Mouse (Mus musculus) kidney, adult 2 months (tissue): Measurements from ENCODE around the gene Tmem108. TPM values are rescaled to one million over a fixed set of nuclear protein-coding genes. Genes with fewer than 3 reads are reported as not detected.
A peak's percentile ranks its signal among the peaks of the same experiment; 100 is the strongest.

Experiments used
- DNase-seq: peaks from one replicate; pipeline ENCODE4 v3.0.0; 2021
- H3K27ac ChIP-seq: fragments of 200-500 bp; 2 replicates; pipeline ENCODE4 v1.5.1; 2012; ENCODE audit warnings: low read depth, low read length, control low read depth, inconsistent platforms; ENCODE audit not compliant: insufficient read depth
- H3K27me3 ChIP-seq: fragments of 200-500 bp; replicated peaks from 2 replicates; pipeline ENCODE4 v1.6.1; 2012; ENCODE audit warnings: mild to moderate bottlenecking, moderate library complexity, low read length, inconsistent platforms; ENCODE audit not compliant: control insufficient read depth, insufficient read depth
- H3K36me3 ChIP-seq: fragments of 200-500 bp; 2 replicates; pipeline ENCODE4 v1.6.1; 2012; ENCODE audit warnings: mild to moderate bottlenecking, moderate library complexity, low read length, inconsistent platforms; ENCODE audit not compliant: control insufficient read depth, insufficient read depth
- H3K4me1 ChIP-seq: fragments of 200-500 bp; 2 replicates; pipeline ENCODE4 v1.6.1; 2011; ENCODE audit warnings: low read length; ENCODE audit not compliant: control insufficient read depth, insufficient read depth
- H3K4me3 ChIP-seq: fragments of 200-500 bp; 2 replicates; pipeline ENCODE4 v1.5.1; 2011; ENCODE audit warnings: mild to moderate bottlenecking, low read depth, low read length, control low read depth; ENCODE audit not compliant: insufficient read depth
- CTCF ChIP-seq: fragments of 200-500 bp; conservative IDR thresholded peaks from 2 replicates; pipeline ENCODE4 v1.5.1; 2011; ENCODE audit warnings: low read depth, mild to moderate bottlenecking, control low read depth, low read length, moderate library complexity, mixed read lengths; ENCODE audit not compliant: insufficient read depth, insufficient read length
- POLR2A ChIP-seq: fragments of 200-500 bp; IDR thresholded peaks from one replicate; pipeline ENCODE4 v1.6.1; 2011; ENCODE audit warnings: low read depth, low read length, control low read depth
- WGBS: fragments of 180-500 bp; shearing (Covaris S2); methylation state at CpG from one replicate; pipeline ENCODE4 v1.1.7; 2018; 5-methylcytosine and 5-hydroxymethylcytosine counted together
- polyA plus RNA-seq: library from polyadenylated mRNA; depleted of rRNA; stranded (reverse); fragments of >200 nt; gene quantifications from 2 replicates; pipeline ENCODE4 v1.2.3, GENCODE M21; 2012

Tmem108 gene
- polyA plus RNA-seq, 1 experiment = 7.1 TPM

DNA sequence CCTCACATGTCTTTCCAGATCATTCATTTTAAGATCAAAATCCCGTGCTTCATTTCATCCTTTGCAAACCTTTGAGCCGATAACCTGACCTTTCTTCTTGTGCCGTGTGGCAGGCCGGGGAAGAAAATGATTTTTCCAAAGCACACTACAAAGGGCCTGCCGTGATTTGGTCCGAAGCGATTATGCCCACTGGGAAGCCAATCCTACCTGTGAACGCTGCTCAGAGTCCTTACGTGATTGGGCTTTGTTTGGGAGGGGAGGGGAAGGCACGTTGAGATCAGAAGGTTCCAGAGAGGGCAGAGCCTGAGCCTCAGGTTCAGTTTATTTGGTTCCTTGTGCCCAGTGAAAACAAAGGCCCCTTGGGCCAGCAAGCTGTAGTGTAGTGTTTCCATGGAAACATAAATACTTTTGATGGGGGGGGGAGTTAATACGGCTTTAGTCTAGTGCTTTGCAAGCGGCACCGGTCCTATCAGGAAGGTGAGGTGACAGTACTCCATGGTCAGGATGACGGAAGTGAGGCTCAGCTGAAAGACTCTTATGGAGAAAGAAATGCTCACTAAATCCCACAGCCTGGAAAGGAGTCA, 191.4 kb downstream of the Tmem108 start:
- WGBS = 84% methylated on average over 14 of the region's 14 CpGs
- no peak for DNase-seq
- H3K27me3 ChIP-seq = no peaks in the 10 kb centered on the region

DNA sequence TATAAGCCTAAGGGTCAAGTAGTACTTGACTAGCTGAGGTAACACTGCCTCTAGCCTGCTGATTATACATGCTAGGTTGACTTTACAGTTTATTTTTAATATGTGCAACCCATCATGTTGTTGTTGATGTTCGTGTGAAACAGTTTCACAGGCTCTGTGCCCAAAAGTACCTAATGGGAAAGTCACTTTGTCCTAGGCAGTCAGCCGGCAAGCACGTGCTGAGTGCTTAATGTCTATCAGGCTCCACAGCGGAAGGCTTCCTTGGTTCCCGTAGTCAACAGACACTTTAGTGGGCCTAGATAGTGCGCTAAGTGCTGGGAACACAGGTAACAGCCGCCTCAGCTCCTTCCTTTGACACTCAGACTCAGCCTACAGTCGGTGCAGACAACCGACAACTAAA, 192.7 kb downstream of the Tmem108 start:
- TF ChIP-seq CTCF = no peak
- no peak for TF ChIP-seq POLR2A
- Histone ChIP-seq H3K4me1 (no peaks in the 10 kb centered on the region), H3K4me3 (no peak overlapping the region), H3K36me3 (no peaks in the 10 kb centered on the region), H3K27ac (no peak overlapping the region), H3K27me3 (no peaks in the 10 kb centered on the region)
- peak; percentile 30 for DNase-seq
- WGBS = 83% methylated on average over 9 of the region's 9 CpGs

More for the DNA sequence above, 191.4 kb downstream of the Tmem108 start:
- no peaks in the 10 kb centered on the region for H3K36me3 ChIP-seq
- no peak overlapping the region for H3K27ac ChIP-seq
- H3K4me3 ChIP-seq = no peak overlapping the region
- no peak for TF ChIP-seq CTCF
- no peak for TF ChIP-seq POLR2A
- no peaks in the 10 kb centered on the region for H3K4me1 ChIP-seq

DNA sequence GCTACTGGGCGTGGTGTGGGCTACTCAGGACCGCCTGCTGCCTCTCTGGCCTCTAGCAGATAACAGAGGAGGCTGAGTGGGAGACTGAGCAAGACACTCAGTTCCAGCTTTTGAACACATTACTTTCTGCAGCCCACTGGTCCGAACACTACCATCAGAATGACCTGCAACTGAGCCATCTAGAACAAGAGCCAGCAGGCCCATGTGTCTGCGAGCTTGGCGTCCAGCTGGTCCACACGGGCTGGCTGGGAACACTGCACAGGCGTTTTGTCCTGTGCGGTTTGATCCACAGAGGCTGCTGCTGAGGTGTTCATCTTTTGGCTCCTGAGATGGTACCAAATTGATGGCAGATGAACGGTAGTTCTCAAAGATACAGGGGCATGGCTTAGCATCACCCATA, 196.5 kb downstream of the Tmem108 start:
- WGBS = 92% methylated on average over 9 of the region's 9 CpGs

GRCm38 (mm10) chr9:103563864-103564610, 197.6 kb downstream of the Tmem108 start:
- TF ChIP-seq POLR2A (no peak), CTCF (0 out of 2 replicates have a peak, but pooled peaks have one; percentile 20)
- Histone ChIP-seq H3K27me3 (no peaks in the 10 kb centered on the region), H3K36me3 (no peaks in the 10 kb centered on the region), H3K4me1 (no peaks in the 10 kb centered on the region), H3K27ac (no peak overlapping the region), H3K4me3 (no peak overlapping the region)
- WGBS = 27% methylated on average over 10 of the region's 10 CpGs
- peak; percentile 48 for DNase-seq

More for the DNA sequence above, 196.5 kb downstream of the Tmem108 start:
- no peaks in the 10 kb centered on the region for H3K27me3 ChIP-seq
- no peak for DNase-seq
- TF ChIP-seq POLR2A (no peak), CTCF (no peak)
- no peaks in the 10 kb centered on the region for H3K36me3 ChIP-seq
- no peak overlapping the region for H3K27ac ChIP-seq
- H3K4me3 ChIP-seq = no peak overlapping the region
- H3K4me1 ChIP-seq = no peaks in the 10 kb centered on the region

DNA sequence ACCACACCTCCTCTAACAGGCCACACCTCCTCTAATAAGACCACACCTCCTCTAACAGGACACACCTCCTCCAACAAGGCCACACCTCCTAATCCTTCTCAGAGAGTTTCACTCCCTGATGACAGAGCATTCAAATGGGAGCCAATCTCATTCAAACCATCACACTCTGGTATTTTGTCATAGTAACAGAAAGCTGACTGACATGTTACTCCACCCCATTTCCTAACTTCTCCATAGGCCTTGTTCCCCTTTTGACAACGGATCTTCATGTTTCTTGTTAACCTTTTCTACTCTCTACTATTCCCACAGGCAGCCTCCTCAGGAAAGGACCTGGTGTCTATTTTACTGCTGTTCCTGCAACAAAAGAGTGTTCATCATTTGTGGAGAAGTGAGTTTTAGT, 199.6 kb downstream of the Tmem108 start:
- Histone ChIP-seq H3K4me1 (no peaks in the 10 kb centered on the region), H3K36me3 (no peaks in the 10 kb centered on the region), H3K4me3 (no peak overlapping the region), H3K27me3 (no peaks in the 10 kb centered on the region), H3K27ac (no peak overlapping the region)
- TF ChIP-seq CTCF (no peak), POLR2A (no peak)
- 80% methylated on average over 1 of the region's 1 CpGs for WGBS
- no peak for DNase-seq

DNA sequence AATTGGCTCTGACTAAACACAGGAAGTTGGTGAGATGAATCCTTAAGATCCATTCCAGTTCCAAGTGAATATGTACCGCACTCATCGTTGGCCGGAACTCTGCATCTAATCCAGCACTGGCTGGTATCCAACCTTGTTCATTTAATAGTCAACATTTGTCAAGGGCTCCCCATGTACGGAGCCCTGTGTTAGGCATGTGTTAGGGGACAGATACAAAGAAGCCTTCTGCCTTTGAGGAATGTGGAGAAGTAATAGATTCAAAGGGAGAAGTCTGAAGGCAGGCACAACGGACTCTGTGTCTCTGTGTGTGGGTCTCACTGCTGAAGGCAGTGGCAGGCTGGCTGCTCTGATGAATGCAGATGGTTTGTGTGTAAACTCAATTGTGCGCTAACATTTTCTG, 202.9 kb downstream of the Tmem108 start:
- H3K27me3 ChIP-seq = no peaks in the 10 kb centered on the region
- H3K4me3 ChIP-seq = no peak overlapping the region
- no peaks in the 10 kb centered on the region for H3K4me1 ChIP-seq
- no peak for DNase-seq
- H3K27ac ChIP-seq = no peak overlapping the region
- TF ChIP-seq POLR2A (no peak), CTCF (no peak)
- WGBS = 78% methylated on average over 6 of the region's 6 CpGs
- no peaks in the 10 kb centered on the region for H3K36me3 ChIP-seq

DNA sequence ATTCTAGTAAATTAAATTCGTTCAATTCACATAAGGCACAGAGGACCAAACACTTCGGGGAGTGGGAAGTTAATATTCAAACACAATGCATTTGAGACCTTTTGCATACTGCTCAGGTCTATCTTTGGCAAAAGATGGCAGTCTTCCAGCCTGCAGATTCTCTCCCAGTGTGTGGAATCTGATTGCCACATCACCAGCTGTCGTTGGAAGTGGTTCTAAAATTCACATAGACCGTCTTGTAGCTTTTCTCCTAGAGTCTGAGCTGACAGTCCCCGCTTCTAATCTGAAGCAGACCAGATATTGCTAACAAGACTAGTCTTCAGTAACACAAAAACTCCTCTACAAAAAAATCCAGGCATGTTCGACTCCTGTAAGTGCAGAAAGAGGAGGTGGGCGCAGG, 203.4 kb downstream of the Tmem108 start:
- Histone ChIP-seq H3K36me3 (no peaks in the 10 kb centered on the region), H3K4me3 (no peak overlapping the region), H3K27ac (no peak overlapping the region), H3K27me3 (no peaks in the 10 kb centered on the region), H3K4me1 (no peaks in the 10 kb centered on the region)
- TF ChIP-seq CTCF (no peak), POLR2A (no peak)
- WGBS = 70% methylated on average over 7 of the region's 7 CpGs
- no peak for DNase-seq
